Mouse (Mus musculus) embryonic stem cell, embryonic (primary cell): Measurements from ENCODE around the gene Osbpl10.

Experiments
- CTCF ChIA-PET, 4 experiments: fragments of 300-600 bp in 2 of 4; fragments of 350-600 bp in 2 of 4; sonication (Branson Sonifier 250); formaldehyde crosslinking; loops; one replicate each; lab custom pipeline; 2022; ENCODE audit warnings: inconsistent platforms in 2 of 4; lab: Charles Lee
- POLR2A ChIA-PET, 4 experiments: fragments of 300-600 bp in 2 of 4; fragments of 350-600 bp in 2 of 4; sonication (Branson Sonifier 250); formaldehyde crosslinking; loops; one replicate each; lab custom pipeline; 2022; ENCODE audit warnings: antibody characterized with exemption in 4 of 4, inconsistent platforms in 1 of 4; lab: Charles Lee

Gene Osbpl10

GRCm38 (mm10) chr9:114960043-114960789, 18.2 kb upstream of the Osbpl10 start:
- ChIA-PET POLR2A (interaction anchor here in 1 of 4 experiments (2.5 kb wide), 1 partner anchor 18 kb away, joined by 5 read pairs; the partner anchor contains the start of gene Osbpl10), CTCF (interaction anchor here in 1 of 4 experiments (0.7 kb wide), 1 partner anchor 166 kb away, joined by 3 read pairs; no protein-coding TSS in a partner anchor)

- ChIA-PET POLR2A (interaction anchor here in 1 of 4 experiments (0.8 to 2.5 kb wide), 2 partner anchors 17 to 182 kb away, joined by 3 to 5 read pairs; partner anchors contain the start of gene Osbpl10), CTCF (no interaction called here)
Measured at GRCm38 (mm10) chr9:114960844-114961243, 17.5 kb upstream of the Osbpl10 start.

- ChIA-PET CTCF (interaction anchor here in 3 of 4 experiments (0.6 to 1.9 kb wide), 11 partner anchors 9 to 177 kb away, joined by 3 to 6 read pairs (median 4); partner anchors contain the start of gene Osbpl10 (in 1 of the 3)), POLR2A (interaction anchor here in 2 of 4 experiments (0.6 to 1.7 kb wide), 6 partner anchors 9 to 125 kb away, joined by 3 to 5 read pairs (median 4); no protein-coding TSS in a partner anchor)
Measured at GRCm38 (mm10) chr9:114964093-114964492, 14.3 kb upstream of the Osbpl10 start.

- ChIA-PET POLR2A (interaction anchor here in 3 of 4 experiments (0.6 to 1.9 kb wide), 19 partner anchors 9 to 351 kb away, joined by 3 to 18 read pairs (median 4); partner anchors contain the start of genes Osbpl10 (in 2 of the 3), Cnot10 (in 1 of the 3), Gpd1l (in 1 of the 3) and Stt3b (in 1 of the 3)), CTCF (interaction anchor here in 2 of 4 experiments (0.6 to 1.5 kb wide), 7 partner anchors 9 to 68 kb away, joined by 3 to 6 read pairs (median 3); partner anchors contain the start of genes Gpd1l (in 1 of the 2) and Osbpl10 (in 1 of the 2))
Measured at GRCm38 (mm10) chr9:114966286-114966685, 12.1 kb upstream of the Osbpl10 start.

- POLR2A ChIA-PET, result interaction anchor here in 3 of 4 experiments (0.6 to 2.7 kb wide), 16 partner anchors 8 to 333 kb away, joined by 3 to 18 read pairs (median 4); partner anchors contain the start of genes Cmtm6 (in 1 of the 3), Cmtm8 (in 1 of the 3), Gpd1l (in 1 of the 3) and Stt3b (in 1 of the 3)
- CTCF ChIA-PET, result interaction anchor here in 3 of 4 experiments (0.7 to 1.8 kb wide), 7 partner anchors 10 to 145 kb away, joined by 3 to 6 read pairs (median 3); no protein-coding TSS in a partner anchor
Measured at GRCm38 (mm10) chr9:114977461-114978280, 698 bp upstream of the Osbpl10 start.

- CTCF ChIA-PET, result interaction anchor here in 1 of 4 experiments (0.8 kb wide), 1 partner anchor 23 kb away, joined by 3 read pairs; no protein-coding TSS in a partner anchor
- POLR2A ChIA-PET, result interaction anchor here in 2 of 4 experiments (0.6 to 1.0 kb wide), 3 partner anchors 87 to 324 kb away, joined by 3 to 6 read pairs (median 3); no protein-coding TSS in a partner anchor
Measured at GRCm38 (mm10) chr9:114979969-114980368, 1.6 kb downstream of the Osbpl10 start.

GRCm38 (mm10) chr9:114982689-114983360, 4.5 kb downstream of the Osbpl10 start, which contains the start of gene Rps27rt:
Gene Rps27rt (minus strand): TSS chr9:114982739.
- ChIA-PET POLR2A (interaction anchor here in 1 of 4 experiments (0.6 kb wide), 1 partner anchor 30 kb away, joined by 3 read pairs; no protein-coding TSS in a partner anchor), CTCF (interaction anchor here in 1 of 4 experiments (0.5 kb wide), 1 partner anchor 57 kb away, joined by 4 read pairs; no protein-coding TSS in a partner anchor)

GRCm38 (mm10) chr9:114985741-114986140, 7.4 kb downstream of the Osbpl10 start:
- POLR2A ChIA-PET, result interaction anchor here in 3 of 4 experiments (0.5 to 1.1 kb wide), 5 partner anchors 19 to 346 kb away, joined by 3 to 5 read pairs (median 3); partner anchors contain the start of gene Cnot10 (in 1 of the 3)

GRCm38 (mm10) chr9:114986361-114986760, 8.0 kb downstream of the Osbpl10 start:
- CTCF ChIA-PET, result interaction anchor here in 1 of 4 experiments (0.7 kb wide), 1 partner anchor 102 kb away, joined by 3 read pairs; no protein-coding TSS in a partner anchor
- POLR2A ChIA-PET, result interaction anchor here in 2 of 4 experiments (0.5 to 1.1 kb wide), 2 partner anchors 216 to 346 kb away, joined by 3 read pairs; partner anchors contain the start of gene Cnot10 (in 1 of the 2)

More at GRCm38 (mm10) chr9:114985741-114986140, 7.4 kb downstream of the Osbpl10 start:
- CTCF ChIA-PET, result interaction anchor here in 1 of 4 experiments (0.6 kb wide), 1 partner anchor 45 kb away, joined by 4 read pairs; no protein-coding TSS in a partner anchor

- ChIA-PET CTCF (no interaction called here), POLR2A (no interaction called here)
Measured at GRCm38 (mm10) chr9:114988029-114988428, 9.7 kb downstream of the Osbpl10 start.

- POLR2A ChIA-PET, result interaction anchor here in 1 of 4 experiments (1.7 kb wide), 1 partner anchor 322 kb away, joined by 5 read pairs; the partner anchor contains the start of gene Stt3b
- CTCF ChIA-PET, result no interaction called here
Measured at GRCm38 (mm10) chr9:114988610-114989327, 10.4 kb downstream of the Osbpl10 start.

- ChIA-PET CTCF (interaction anchor here in 2 of 4 experiments (0.6 to 1.1 kb wide), 2 partner anchors 56 to 336 kb away, joined by 3 to 4 read pairs; no protein-coding TSS in a partner anchor), POLR2A (interaction anchor here in 2 of 4 experiments (0.8 to 1.7 kb wide), 5 partner anchors 9 to 320 kb away, joined by 3 to 5 read pairs (median 4); partner anchors contain the start of gene Stt3b (in 1 of the 2))
Measured at GRCm38 (mm10) chr9:114990421-114990820, 12.1 kb downstream of the Osbpl10 start.

- CTCF ChIA-PET, result no interaction called here
- POLR2A ChIA-PET, result interaction anchor here in 2 of 4 experiments (0.6 to 0.7 kb wide), 2 partner anchors 11 to 172 kb away, joined by 3 read pairs; no protein-coding TSS in a partner anchor
Measured at GRCm38 (mm10) chr9:114992528-114992927, 14.2 kb downstream of the Osbpl10 start.

GRCm38 (mm10) chr9:114995250-114995649, 16.9 kb downstream of the Osbpl10 start:
- CTCF ChIA-PET, result no interaction called here
- POLR2A ChIA-PET, result interaction anchor here in 2 of 4 experiments (0.7 to 1.6 kb wide), 2 partner anchors 11 to 45 kb away, joined by 3 to 4 read pairs; no protein-coding TSS in a partner anchor

GRCm38 (mm10) chr9:114995716-114996115, 17.3 kb downstream of the Osbpl10 start:
- ChIA-PET CTCF (interaction anchor here in 1 of 4 experiments (0.6 kb wide), 1 partner anchor 27 kb away, joined by 3 read pairs; no protein-coding TSS in a partner anchor), POLR2A (interaction anchor here in 3 of 4 experiments (0.7 to 1.6 kb wide), 4 partner anchors 11 to 44 kb away, joined by 3 to 8 read pairs (median 4); no protein-coding TSS in a partner anchor)
